Comparison of ENCODE assay signal across 8 mouse cellular contexts in the genomic region with DNA sequence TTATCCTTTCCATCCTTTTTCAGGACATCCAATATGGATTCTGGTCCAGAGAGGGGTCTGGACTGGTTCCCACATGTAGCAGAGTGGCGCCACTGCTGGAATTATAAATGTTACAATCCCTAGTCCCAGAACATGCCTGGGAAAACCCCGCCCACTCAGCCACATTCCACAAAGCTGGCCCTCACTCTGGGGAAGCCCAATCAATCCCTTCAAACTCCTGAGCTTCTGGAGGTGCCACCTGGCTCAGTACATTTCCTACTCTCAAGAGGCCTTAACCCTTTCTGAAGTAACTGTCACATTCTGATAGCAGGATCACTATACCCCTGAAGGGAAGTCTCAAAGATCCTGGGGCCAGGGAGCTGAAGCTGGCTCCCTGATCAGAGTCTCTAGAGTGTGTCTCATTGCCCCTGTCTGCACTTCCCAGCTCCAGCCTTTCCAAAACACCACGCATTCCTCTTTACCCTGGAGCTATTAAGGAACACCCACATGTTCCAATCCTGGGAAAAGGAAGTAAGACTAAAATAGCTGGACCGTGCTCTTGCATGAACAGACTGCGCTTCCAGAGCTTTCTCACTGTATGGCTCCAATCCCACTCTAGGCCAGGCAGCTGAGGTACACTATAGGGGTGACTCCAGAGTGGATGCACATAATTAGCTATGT. TPM values are rescaled to one million over a fixed set of nuclear protein-coding genes. Genes with fewer than 3 reads are reported as not detected.
DNase-seq lines count a peak whose midpoint lies in the region.

No protein-coding gene starts in this region.

- DNase-seq in frontal cortex, postnatal 36 days (ENCODE audit: low spot score in 2 of 2): peak; percentile 22 to 28
- no peak for DNase-seq in frontal cortex, postnatal 25 days (ENCODE audit: low spot score in 2 of 2)
- DNase-seq in gastrocnemius, adult 8-10 months (ENCODE audit: low spot score in 2 of 2): peak; percentile 35 to 38
- DNase-seq in kidney, adult 11 months: peak; percentile 36
- DNase-seq in lung, postnatal 14 days: peak; percentile 65
- DNase-seq in thymus, postnatal 25 days: no peak
- DNase-seq in spleen, postnatal 4 days (ENCODE audit: low spot score in 2 of 2): no peak
- no peak for DNase-seq in cerebellum, adult 9-11 months

RNA-seq across cellular contexts. Expression of gene Ephx3, which starts 18.4 kb away (rescaled TPM):
- under 1 TPM in 2 of 4 experiments, not detected in 2; 0.24 TPM for total RNA-seq in gastrocnemius, adult 8-10 months (2022)

RNA-seq across cellular contexts. Expression of gene Notch3, which starts 41.1 kb away (rescaled TPM):
- total RNA-seq in gastrocnemius, adult 8-10 months (2022): 10 to 100 TPM in 1 of 4 experiments, 1 to 10 TPM in 3; 7.3 to 10.6 (median 8.4) TPM

Comparison
In these comparisons a context has a peak if more than half of its experiments do, and no peak if none do; other contexts are left out.
1. DNase-seq: peak in frontal cortex, postnatal 36 days (2 of 2), gastrocnemius, adult 8-10 months (2 of 2), kidney, adult 11 months (single experiment) and lung, postnatal 14 days (single experiment); none in frontal cortex, postnatal 25 days (0 of 2), thymus, postnatal 25 days (single experiment), spleen, postnatal 4 days (0 of 2) and cerebellum, adult 9-11 months (single experiment).